Mouse (Mus musculus) lung, adult 18-20 months (tissue): ENCODE measurements around the gene Vti1a.

Experiments
- DNase-seq, 2 experiments: peaks; one replicate each; pipeline ENCODE4 v3.0.0; 2022; ENCODE audit warnings: mixed read lengths in 2 of 2

Gene Vti1a

GRCm38 (mm10) chr19:55641891-55642290 is 325.8 kb downstream of the Vti1a start:
- DNase-seq, result no peak

- DNase-seq, result no peak
Observed at GRCm38 (mm10) chr19:55642361-55642760, 326.3 kb downstream of the Vti1a start.

- DNase-seq, result peak; percentile 59
Observed at GRCm38 (mm10) chr19:55643288-55643901, 327.3 kb downstream of the Vti1a start.

GRCm38 (mm10) chr19:55643931-55644330 is 327.8 kb downstream of the Vti1a start:
- no peak for DNase-seq

- peak; percentile 21 to 33 for DNase-seq
Observed at GRCm38 (mm10) chr19:55649363-55649762, 333.3 kb downstream of the Vti1a start.

GRCm38 (mm10) chr19:55651017-55651416 is 334.9 kb downstream of the Vti1a start:
- DNase-seq, result no peak

- no peak for DNase-seq
Observed at GRCm38 (mm10) chr19:55652693-55653265, 336.7 kb downstream of the Vti1a start.

GRCm38 (mm10) chr19:55660165-55660564 is 344.1 kb downstream of the Vti1a start:
- peak; percentile 60 to 64 for DNase-seq

- DNase-seq, result no peak
Observed at GRCm38 (mm10) chr19:55662521-55663223, 346.6 kb downstream of the Vti1a start.

GRCm38 (mm10) chr19:55667787-55668186 is 351.7 kb downstream of the Vti1a start:
- DNase-seq, result no peak

GRCm38 (mm10) chr19:55668896-55669295 is 352.8 kb downstream of the Vti1a start:
- peak in 1 of 2 experiments; percentile 10 for DNase-seq
